10 mouse cellular contexts compared by ENCODE assay signal in the genomic region with DNA sequence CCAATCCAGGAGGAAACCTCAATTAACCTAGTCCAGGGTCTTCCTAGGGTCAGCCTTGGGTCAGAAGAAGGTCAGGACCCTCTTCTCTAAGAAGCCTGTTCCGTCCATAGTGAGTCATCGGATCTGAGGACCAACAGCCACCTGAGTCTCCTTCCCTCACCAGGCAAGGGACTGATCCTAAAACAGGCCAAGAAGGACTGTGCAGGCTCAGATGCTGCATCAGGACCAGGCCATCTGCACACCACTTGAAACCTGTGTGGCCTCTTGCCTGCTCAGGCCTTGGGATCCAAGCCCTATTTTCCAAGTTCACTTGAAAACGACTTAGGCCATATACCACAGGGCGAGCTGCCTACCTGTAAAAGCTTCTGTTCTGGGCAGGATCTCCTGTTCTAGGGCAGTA. TPM values are rescaled to one million over a fixed set of nuclear protein-coding genes. Genes with fewer than 3 reads are reported as not detected.
A peak's percentile ranks its signal among the peaks of the same experiment; 100 is the strongest.
DNase-seq lines count a peak whose midpoint lies in the region; ATAC-seq and TF ChIP-seq lines count a peak whose summit lies in the region.
"Had no signal": no experiment of that assay in that cellular context is flagged by ENCODE, and none has a peak within 500 bp of the region (broad histone marks: within the 10 kb centered on the region; RNA-seq: fewer than 3 reads in every experiment).

No protein-coding gene starts in this region.

- peaks cover 6% of the 10 kb centered on the region for H3K79me2 ChIP-seq in myocyte (ENCODE audit: control insufficient read depth, insufficient read depth)

- TF ChIP-seq CTCF in kidney, postnatal 0 days (IDR thresholded peaks at IDR 0.05; ENCODE audit: low read depth): no peak

- no peaks in the 10 kb centered on the region for H3K36me3 ChIP-seq in kidney, postnatal 0 days (ENCODE audit: insufficient read depth, low read length)
- H3K36me3 ChIP-seq in forebrain, embryonic 14.5 days (ENCODE audit: control insufficient read depth, insufficient read depth, low read length): no peaks in the 10 kb centered on the region
- H3K36me3 ChIP-seq in myocyte (ENCODE audit: control insufficient read depth, insufficient read depth): no peaks in the 10 kb centered on the region

- WGBS in kidney, postnatal 0 days: 54% methylated on average over 4 of the region's 4 CpGs
- 75% methylated on average over 4 of the region's 4 CpGs for WGBS in forebrain, embryonic 14.5 days

- TF ChIP-seq POLR2A in myocyte (IDR thresholded peaks at IDR 0.05; ENCODE audit: insufficient read length, low read depth): no peak

- peak overlapping the region; percentile 86 for H3K4me2 ChIP-seq in kidney, postnatal 0 days (ENCODE audit: low read length)
- H3K4me2 ChIP-seq in forebrain, embryonic 14.5 days (ENCODE audit: low read length): no peak overlapping the region; the same call in 1 of the 2 replicates
- no peak overlapping the region for H3K4me2 ChIP-seq in myocyte (ENCODE audit: low read depth)

- H3K27ac ChIP-seq in kidney, postnatal 0 days: peak overlapping the region; percentile 96
- H3K27ac ChIP-seq in forebrain, embryonic 14.5 days (ENCODE audit: low read depth, low read length): no peak overlapping the region

- H3K9me3 ChIP-seq in kidney, postnatal 0 days (replicated peaks; ENCODE audit: low read length): no peaks in the 10 kb centered on the region
- H3K9me3 ChIP-seq in forebrain, embryonic 14.5 days (replicated peaks; ENCODE audit: control insufficient read depth, low read length): no peaks in the 10 kb centered on the region

- peaks cover 29% of the 10 kb centered on the region; the same call in 1 of the 2 replicates for H3K4me1 ChIP-seq in kidney, postnatal 0 days (replicated peaks; ENCODE audit: insufficient read depth, low read length)
- peaks cover 14% of the 10 kb centered on the region for H3K4me1 ChIP-seq in forebrain, embryonic 14.5 days (ENCODE audit: control insufficient read depth, insufficient read depth, low read length)

- no peak for ATAC-seq in kidney, postnatal 0 days (replicated peaks; ENCODE audit: low FRiP score, low read depth)
- no peak for ATAC-seq in forebrain, embryonic 14.5 days

- no peak overlapping the region for H3K4me3 ChIP-seq in kidney, postnatal 0 days (replicated peaks; ENCODE audit: low read depth, low read length)
- H3K4me3 ChIP-seq in forebrain, embryonic 14.5 days (ENCODE audit: low read depth, low read length): no peak overlapping the region
- peak overlapping the region; percentile 36 for H3K4me3 ChIP-seq in myocyte

- H3ac ChIP-seq in myocyte (ENCODE audit: control insufficient read depth, insufficient read length): no peak overlapping the region

- no peaks in the 10 kb centered on the region for H3K27me3 ChIP-seq in kidney, postnatal 0 days (ENCODE audit: insufficient read depth, low read length)
- no peaks in the 10 kb centered on the region for H3K27me3 ChIP-seq in forebrain, embryonic 14.5 days (replicated peaks; ENCODE audit: control insufficient read depth, insufficient read depth, low read length)
- no peaks in the 10 kb centered on the region for H3K27me3 ChIP-seq in myocyte (ENCODE audit: control insufficient read depth, insufficient read depth, insufficient read length)

- peak overlapping the region; percentile 99; the same call in 1 of the 2 replicates for H3K9ac ChIP-seq in kidney, postnatal 0 days (ENCODE audit: low read depth, low read length)
- H3K9ac ChIP-seq in forebrain, embryonic 14.5 days (ENCODE audit: low read length): peak overlapping the region; percentile 98; the same call in 1 of the 2 replicates

- peak; percentile 24 for DNase-seq in embryo, embryonic 10 days (ENCODE audit: low spot score)
- DNase-seq in embryo, embryonic 11 days: no peak
- no peak for DNase-seq in kidney, postnatal 0 days (ENCODE audit: low spot score)
- no peak for DNase-seq in kidney, adult 9 months
- DNase-seq in forebrain, embryonic 14.5 days (ENCODE audit: low spot score): no peak
- DNase-seq in spleen, postnatal 36 days (ENCODE audit: low spot score in 2 of 2): no peak
- DNase-seq in spleen, postnatal 14 days (ENCODE audit: low spot score in 2 of 2): no peak
- DNase-seq: heart, postnatal 14 days; lung, postnatal 4 days had no signal

TF ChIP-seq in myocyte, 11 proteins besides CTCF, POLR2A, EP300 and RAD21:
- TF ChIP-seq REST (IDR thresholded peaks at IDR 0.05; ENCODE audit: insufficient read depth, insufficient read length) (no peak), MYOG (IDR thresholded peaks at IDR 0.05; ENCODE audit: control insufficient read depth in 1 of 3, insufficient read depth in 1 of 3, insufficient read length in 2 of 3, low read depth in 2 of 3) (no peak), TCF3 (IDR thresholded peaks at IDR 0.05; ENCODE audit: insufficient read length, low read depth) (no peak), MAX (IDR thresholded peaks at IDR 0.05; ENCODE audit: low read depth) (no peak), MYOD1 (IDR thresholded peaks at IDR 0.05; ENCODE audit: control insufficient read depth in 1 of 3, insufficient read length in 2 of 3, low read depth in 2 of 3) (no peak), CEBPB (IDR thresholded peaks at IDR 0.05; ENCODE audit: insufficient read depth, poor library complexity, severe bottlenecking) (no peak), USF1 (IDR thresholded peaks at IDR 0.05; ENCODE audit: low read depth) (no peak), E2F4 (IDR thresholded peaks at IDR 0.05; ENCODE audit: insufficient read depth) (no peak), TCF12 (IDR thresholded peaks at IDR 0.05; ENCODE audit: insufficient read depth, poor library complexity, severe bottlenecking) (no peak), POLR2AphosphoS2 (IDR thresholded peaks at IDR 0.05; ENCODE audit: insufficient read length, low read depth) (no peak), SRF (IDR thresholded peaks at IDR 0.05; ENCODE audit: control insufficient read depth, insufficient read length, low read depth) (no peak)

RNA-seq across cellular contexts. Expression of gene Agpat3, which starts 0.9 kb away (rescaled TPM):
- 140 and 144 TPM in 2 replicates for polyA plus RNA-seq in kidney, postnatal 0 days (2015; fragmentation: Nextera tagmentation; extraction: Ambion mirVana)
- polyA plus RNA-seq in forebrain, embryonic 14.5 days (2014; fragmentation: Nextera tagmentation; extraction: Ambion mirVana): 46.0 and 63.2 TPM in 2 replicates
- 183 TPM for polyA plus RNA-seq in myocyte (2012; fragmentation: generic; extraction: Trizol)

RNA-seq across cellular contexts. Expression of gene Rrp1, which starts 59.6 kb away (rescaled TPM):
- 232 and 262 TPM in 2 replicates for polyA plus RNA-seq in kidney, postnatal 0 days (2015; fragmentation: Nextera tagmentation; extraction: Ambion mirVana)
- 251 and 315 TPM in 2 replicates for polyA plus RNA-seq in forebrain, embryonic 14.5 days (2014; fragmentation: Nextera tagmentation; extraction: Ambion mirVana)
- polyA plus RNA-seq in myocyte (2012; fragmentation: generic; extraction: Trizol): 180 TPM
